Mouse (Mus musculus) left cerebral cortex, adult 11 months (tissue): ENCODE results near the gene Mfap2.

Experiments
- DNase-seq: peaks from one replicate; pipeline ENCODE4 v3.0.0; 2022; ENCODE audit warnings: low spot score

The Mfap2 gene

GRCm38 (mm10) chr4:141010118-141010517, at the start of gene Mfap2:
TSS of gene Mfap2 (plus strand) at chr4:141010418.
- no peak for DNase-seq

GRCm38 (mm10) chr4:140960781-140961466, 49.3 kb upstream of the Mfap2 start, which contains the start of gene Sdhb:
TSS of gene Sdhb (plus strand) at chr4:140961203.
- peak; percentile 96 for DNase-seq

- no peak for DNase-seq
Measured at GRCm38 (mm10) chr4:140961467-140962206, 48.6 kb upstream of the Mfap2 start.

GRCm38 (mm10) chr4:140962207-140962909, 47.9 kb upstream of the Mfap2 start:
- no peak for DNase-seq

- no peak for DNase-seq
Measured at GRCm38 (mm10) chr4:140962950-140963349, 47.3 kb upstream of the Mfap2 start.

DNA sequence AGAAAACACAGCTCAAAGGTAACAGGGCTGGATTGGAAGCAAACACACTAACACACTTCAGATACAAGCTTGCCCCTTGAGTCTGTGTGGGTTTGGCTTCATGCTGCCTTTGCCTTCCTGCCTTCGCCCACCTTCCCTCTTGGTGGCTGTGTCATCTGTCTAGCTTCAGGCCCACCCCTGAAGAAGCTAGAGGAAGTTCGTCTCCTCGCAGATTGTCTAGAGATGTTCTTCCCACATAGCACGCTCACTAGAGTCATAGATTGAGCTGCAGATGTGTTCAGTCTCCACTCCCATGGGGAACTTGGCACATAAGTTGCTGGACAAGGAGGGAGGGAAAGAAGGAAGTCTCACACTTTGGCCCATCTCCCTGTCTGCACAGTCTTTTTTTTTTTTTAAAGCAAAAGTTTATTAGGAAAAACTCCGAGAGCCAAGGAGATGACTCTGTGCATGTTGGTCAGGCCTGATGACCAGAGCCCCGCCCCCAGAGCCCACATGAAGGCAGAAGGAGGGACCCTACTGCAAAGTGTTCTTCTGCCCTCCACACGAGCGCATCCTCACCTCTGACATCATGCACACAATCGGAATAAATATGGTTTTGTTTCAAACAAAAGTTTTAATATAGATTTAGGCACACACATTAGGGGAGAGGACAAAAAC, 46.1 kb upstream of the Mfap2 start:
- no peak for DNase-seq

GRCm38 (mm10) chr4:140964620-140965019, 45.6 kb upstream of the Mfap2 start:
- peak; percentile 74 for DNase-seq

DNA sequence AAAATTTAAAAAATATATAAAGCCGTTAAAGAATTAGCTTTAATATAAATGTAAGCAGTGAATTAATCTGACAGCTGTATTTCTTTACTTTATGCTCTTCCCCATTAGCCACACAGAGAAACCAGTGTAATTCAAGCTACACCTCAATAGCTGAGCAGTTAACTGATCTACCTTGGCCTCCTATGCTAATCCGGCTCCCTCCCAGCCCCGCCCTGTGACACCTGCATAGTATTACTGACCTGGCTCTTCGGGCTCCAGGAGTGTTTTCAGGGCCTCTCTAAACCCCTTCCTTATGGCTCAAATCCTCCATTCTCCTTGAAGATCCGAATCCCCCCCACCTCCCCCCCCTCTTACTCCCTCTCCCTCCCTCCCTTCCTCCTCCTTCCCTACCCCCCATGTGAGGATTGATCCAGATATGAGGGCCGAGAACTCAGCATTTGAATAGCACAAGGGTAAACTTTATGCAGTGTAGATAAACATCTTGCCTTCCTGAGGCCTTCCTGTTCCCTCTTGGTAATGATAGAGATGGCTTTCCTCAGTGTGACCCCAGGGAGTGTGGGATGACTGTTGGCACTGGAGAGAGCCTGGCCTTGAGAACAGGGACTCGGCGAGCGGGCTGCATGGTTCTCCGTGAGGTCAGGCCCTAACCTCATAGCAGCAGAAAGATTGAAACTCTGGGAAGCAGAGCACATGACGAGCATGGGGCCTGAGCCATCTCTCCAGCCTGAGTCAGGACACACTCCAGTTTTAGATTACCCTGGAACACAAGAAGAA, 42.6 kb upstream of the Mfap2 start:
- DNase-seq: no peak

GRCm38 (mm10) chr4:140971691-140972090, 38.5 kb upstream of the Mfap2 start:
- DNase-seq: no peak

DNA sequence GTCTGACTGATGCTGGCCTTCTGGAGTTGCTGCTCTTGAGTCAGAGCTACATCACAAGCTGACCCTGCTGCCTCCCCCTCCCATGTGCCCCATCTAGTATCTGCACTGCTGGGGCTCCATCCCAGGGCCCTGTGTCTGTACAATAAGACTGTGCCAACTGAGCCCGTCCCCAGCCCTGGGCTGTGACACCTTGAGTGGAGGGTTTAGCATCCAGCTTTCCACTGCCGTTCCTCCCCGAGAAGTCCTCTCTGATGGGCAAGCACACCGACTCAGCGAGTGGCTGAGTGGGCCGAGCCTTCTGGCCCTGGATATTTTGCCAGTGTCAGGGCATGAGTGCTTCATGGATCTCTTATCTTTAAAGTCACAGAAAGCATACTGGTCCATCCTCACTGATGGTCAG, 35.8 kb upstream of the Mfap2 start:
- no peak for DNase-seq

DNA sequence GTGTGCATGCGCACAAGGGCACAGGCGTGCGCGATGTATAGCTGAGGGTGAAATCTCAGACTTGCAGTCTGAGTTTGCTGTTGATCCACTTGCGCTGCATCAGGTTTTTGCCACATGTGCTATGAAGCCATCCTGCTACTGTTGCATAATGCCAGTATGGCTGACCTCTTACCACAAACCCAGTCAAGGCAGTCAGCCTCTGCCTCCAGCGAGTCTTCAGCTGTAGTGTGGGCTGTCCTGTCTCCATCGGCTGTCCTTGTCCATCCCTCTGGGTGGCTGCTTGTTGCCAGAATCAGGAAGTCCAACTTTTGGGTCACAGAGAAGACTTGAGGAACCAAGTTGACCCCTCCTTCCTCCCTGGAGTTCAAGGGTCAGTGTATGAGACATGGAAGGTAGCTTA, 34.9 kb upstream of the Mfap2 start:
- no peak for DNase-seq

DNA sequence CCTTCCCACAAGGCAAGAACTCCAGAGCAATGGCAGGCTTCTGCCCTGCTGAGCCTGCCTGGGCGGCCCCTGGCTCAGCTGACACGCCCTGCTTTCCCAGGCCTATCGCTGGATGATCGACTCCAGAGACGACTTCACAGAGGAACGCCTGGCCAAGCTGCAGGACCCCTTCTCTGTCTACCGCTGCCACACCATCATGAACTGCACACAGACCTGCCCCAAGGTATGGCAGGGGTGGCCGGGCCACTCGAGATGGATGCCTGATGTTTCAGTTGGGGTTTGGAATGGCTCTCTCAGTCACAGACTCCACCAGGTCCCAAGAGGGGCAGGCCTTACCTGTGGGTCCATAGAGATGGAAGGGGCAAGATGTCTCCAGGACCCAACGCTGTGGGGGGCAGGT, 32.9 kb upstream of the Mfap2 start:
- DNase-seq: no peak

- DNase-seq: no peak
Measured at GRCm38 (mm10) chr4:140977886-140978692, 32.1 kb upstream of the Mfap2 start.

DNA sequence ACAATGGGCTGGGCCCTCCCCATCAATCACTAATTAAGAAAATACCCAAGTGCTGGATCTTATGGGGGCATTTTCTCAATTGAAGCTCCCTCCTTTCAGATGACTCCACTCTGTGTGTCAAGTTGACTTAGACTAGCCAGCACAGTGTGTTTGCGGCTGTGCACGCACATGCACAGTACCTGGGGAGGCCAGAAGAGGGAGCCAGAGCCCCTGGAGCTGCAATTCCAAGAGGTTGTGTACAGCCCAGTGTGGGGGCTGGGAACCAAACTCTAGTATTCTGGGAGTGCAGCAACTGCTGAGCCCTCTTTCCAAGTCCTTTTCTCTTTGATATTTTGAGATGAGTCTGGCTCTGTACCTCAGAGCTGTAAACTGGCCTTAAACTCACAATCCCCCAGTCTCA, 28.6 kb upstream of the Mfap2 start:
- DNase-seq: no peak

DNA sequence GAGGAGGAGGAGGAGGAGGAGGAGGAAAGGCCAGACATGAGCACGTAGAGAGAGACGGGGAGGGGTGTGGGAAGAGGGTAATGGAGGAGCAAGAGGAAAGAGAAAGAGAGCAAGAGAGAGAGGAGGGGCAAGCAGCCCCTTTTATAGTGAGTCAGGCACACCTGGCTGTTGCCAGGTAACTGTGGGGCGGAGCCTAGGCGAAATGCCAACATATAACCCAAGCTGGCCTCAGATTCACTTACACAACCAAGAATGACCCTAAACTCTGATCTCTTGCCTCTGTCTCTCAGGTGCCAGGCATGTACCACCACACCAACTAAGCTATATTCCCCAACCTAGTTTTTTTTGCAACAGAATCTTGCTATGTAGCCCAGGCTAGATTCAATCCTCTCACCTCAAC, 27.4 kb upstream of the Mfap2 start:
- no peak for DNase-seq

- no peak for DNase-seq
Measured at GRCm38 (mm10) chr4:140983442-140983841, 26.8 kb upstream of the Mfap2 start.

DNA sequence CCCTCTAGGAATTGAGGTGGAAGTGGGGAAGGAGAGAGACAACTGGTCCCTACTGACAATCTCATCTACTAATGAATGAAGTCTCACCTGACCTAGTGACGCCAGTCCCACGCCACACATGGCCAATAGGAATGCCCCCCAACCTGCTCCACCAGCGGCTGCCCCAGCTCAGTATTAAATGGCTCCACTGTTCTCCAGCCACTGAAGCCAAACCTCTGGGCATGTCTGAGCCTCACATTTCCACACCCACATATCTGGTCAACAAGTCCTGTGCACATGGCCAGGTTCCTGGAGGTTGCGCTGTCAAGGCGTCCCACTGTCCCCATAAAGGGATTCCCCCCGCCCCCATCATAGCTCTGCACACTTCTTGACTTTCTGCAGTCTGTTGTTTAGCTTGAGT, 25.7 kb upstream of the Mfap2 start:
- no peak for DNase-seq

GRCm38 (mm10) chr4:140986024-140986710, 24.1 kb upstream of the Mfap2 start:
- DNase-seq: no peak

- peak; percentile 85 for DNase-seq
Measured at GRCm38 (mm10) chr4:140986711-140987395, 23.4 kb upstream of the Mfap2 start, which contains the start of gene Atp13a2. TSS of gene Atp13a2 (plus strand) at chr4:140986873.

DNA sequence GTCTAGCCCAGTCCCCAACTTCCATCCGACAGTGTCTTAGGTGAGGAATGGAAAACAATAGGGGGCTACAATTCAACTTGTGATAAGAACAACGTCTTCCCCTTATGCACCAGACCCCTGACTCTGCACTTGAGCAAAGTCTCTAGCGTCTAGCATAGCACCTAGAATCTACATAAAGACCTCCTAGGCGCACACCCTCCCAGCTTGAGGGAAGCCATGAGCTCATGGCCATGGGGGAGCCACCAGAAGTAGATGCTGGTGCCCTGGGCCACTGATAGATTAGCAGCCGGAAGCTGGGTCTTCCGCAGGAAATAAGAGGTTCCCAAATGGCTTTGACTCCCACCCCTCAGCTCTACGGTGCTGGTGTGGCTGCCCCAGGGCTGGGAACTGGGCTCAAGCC, 22.7 kb upstream of the Mfap2 start:
- DNase-seq: no peak
